Mouse (Mus musculus) c-Kit-positive CD71-positive TER-119-negative erythroid progenitor cells, embryonic 14.5 days (primary cell): Measurements from ENCODE around the gene Egflam.

Experiments
- DNase-seq: peaks from one replicate; pipeline ENCODE4 v3.0.0-alpha.2; 2013; ENCODE audit warnings: low read depth

Egflam gene

GRCm38 (mm10) chr15:7173346-7173745 lies 224.8 kb downstream of the Egflam start:
- DNase-seq, result no peak

GRCm38 (mm10) chr15:7172875-7173274 lies 225.3 kb downstream of the Egflam start:
- no peak for DNase-seq

- DNase-seq, result no peak
Measured at GRCm38 (mm10) chr15:7167906-7168532, 230.2 kb downstream of the Egflam start.

- DNase-seq, result no peak
Measured at GRCm38 (mm10) chr15:7167238-7167905, 230.8 kb downstream of the Egflam start.

- DNase-seq, result no peak
Measured at GRCm38 (mm10) chr15:7166735-7167134, 231.5 kb downstream of the Egflam start.

GRCm38 (mm10) chr15:7163851-7164250 lies 234.3 kb downstream of the Egflam start:
- DNase-seq, result no peak

- no peak for DNase-seq
Measured at GRCm38 (mm10) chr15:7160321-7160720, 237.9 kb downstream of the Egflam start.

GRCm38 (mm10) chr15:7159869-7160268 lies 238.3 kb downstream of the Egflam start:
- no peak for DNase-seq

GRCm38 (mm10) chr15:7157658-7158057 lies 240.5 kb downstream of the Egflam start:
- no peak for DNase-seq
